In the genomic region with DNA sequence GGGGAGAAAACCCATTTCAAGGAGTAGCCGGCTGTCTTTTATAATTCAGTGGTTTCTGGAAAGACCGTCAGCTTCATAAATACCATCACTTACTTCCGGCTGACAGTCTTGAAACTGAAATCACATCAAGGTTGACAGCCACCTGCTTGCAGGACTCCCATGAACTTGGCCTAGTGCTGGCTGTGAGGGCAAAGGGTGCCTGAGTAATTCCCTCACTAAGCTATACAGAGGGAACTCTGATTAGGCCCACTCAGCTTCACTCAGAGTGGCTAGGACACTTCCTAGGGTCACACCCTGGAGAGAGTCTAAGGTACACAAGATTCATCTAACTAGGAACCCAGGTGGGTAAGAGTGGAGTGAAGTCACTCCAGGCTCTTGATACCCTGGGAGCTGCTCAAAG, we compare ENCODE assay signal across 9 mouse cellular contexts. TPM values are rescaled to one million over a fixed set of nuclear protein-coding genes. Genes with fewer than 3 reads are reported as not detected.
DNase-seq lines count a peak whose midpoint lies in the region; ATAC-seq and TF ChIP-seq lines count a peak whose summit lies in the region.
"Had no signal": no experiment of that assay in that cellular context is flagged by ENCODE, and none has a peak within 500 bp of the region (broad histone marks: within the 10 kb centered on the region; RNA-seq: fewer than 3 reads in every experiment).

No protein-coding gene starts in this region.

- ATAC-seq in heart, embryonic 16.5 days (replicated peaks; ENCODE audit: extremely low read depth, insufficient read depth, low FRiP score): no peak
- ATAC-seq: hindbrain, postnatal 0 days had no signal

- no peak for TF ChIP-seq POLR2A in myocyte (IDR thresholded peaks at IDR 0.05; ENCODE audit: insufficient read length, low read depth)

- intact Hi-C loops in heart, postnatal 25 days (cut with DNase I): loop anchor here (5.0 kb wide), 1 partner anchor 38 kb away; no protein-coding TSS in a partner anchor

- H3K4me2 ChIP-seq in heart, embryonic 16.5 days (ENCODE audit: low read depth, low read length): peak overlapping the region; percentile 99
- peak overlapping the region; percentile 50 for H3K4me2 ChIP-seq in myocyte (ENCODE audit: low read depth)

- no peaks in the 10 kb centered on the region for H3K27me3 ChIP-seq in heart, embryonic 16.5 days (ENCODE audit: control insufficient read depth, insufficient read depth, low read length)
- H3K27me3 ChIP-seq in myocyte (ENCODE audit: control insufficient read depth, insufficient read depth, insufficient read length): peaks cover 49% of the 10 kb centered on the region

- no peak overlapping the region for H3ac ChIP-seq in myocyte (ENCODE audit: control insufficient read depth, insufficient read length)

- peaks cover 30% of the 10 kb centered on the region for H3K4me1 ChIP-seq in heart, embryonic 16.5 days (ENCODE audit: control insufficient read depth, insufficient read depth, low read length)
- H3K4me1 ChIP-seq in brown adipose tissue, adult 24 weeks (ENCODE audit: control insufficient read depth, insufficient read depth, insufficient read length, low read length): peaks cover 18% of the 10 kb centered on the region

- H3K4me3 ChIP-seq in heart, embryonic 16.5 days (ENCODE audit: low read length): peak overlapping the region; percentile 75
- H3K4me3 ChIP-seq in brown adipose tissue, adult 24 weeks (ENCODE audit: insufficient read depth, low read depth, low read length): 0 out of 2 replicates have a peak overlapping the region, but pooled peaks have one; percentile 7
- no peak overlapping the region for H3K4me3 ChIP-seq in myocyte

- WGBS in heart, embryonic 16.5 days: 36% methylated on average over 3 of the region's 3 CpGs

- no peak for DNase-seq in heart, postnatal 25 days (ENCODE audit: low spot score)
- peak; percentile 65 for DNase-seq in CD4-positive, CD25-positive, alpha-beta regulatory T cell, adult 2 months (ENCODE audit: low read depth, low spot score)
- DNase-seq in cerebellum, postnatal 36 days: no peak
- DNase-seq in adrenal gland, adult 8-10 months: no peak
- DNase-seq in left cerebral cortex, adult 9 months (ENCODE audit: low spot score in 2 of 2): no peak

- peak overlapping the region; percentile 58 for H3K9ac ChIP-seq in heart, embryonic 16.5 days (ENCODE audit: low read length)

- no peaks in the 10 kb centered on the region for H3K79me2 ChIP-seq in myocyte (ENCODE audit: control insufficient read depth, insufficient read depth)

- H3K36me3 ChIP-seq in heart, embryonic 16.5 days (ENCODE audit: control insufficient read depth, insufficient read depth): no peaks in the 10 kb centered on the region
- no peaks in the 10 kb centered on the region for H3K36me3 ChIP-seq in myocyte (ENCODE audit: control insufficient read depth, insufficient read depth)

- peak overlapping the region; percentile 86 for H3K27ac ChIP-seq in heart, embryonic 16.5 days (ENCODE audit: low read length)
- H3K27ac ChIP-seq in brown adipose tissue, adult 24 weeks (replicated peaks; ENCODE audit: low read depth, low read length): no peak overlapping the region
- H3K27ac ChIP-seq: hindbrain, postnatal 0 days had no signal

- H3K9me3 ChIP-seq in heart, embryonic 16.5 days (replicated peaks; ENCODE audit: control insufficient read depth, low read length): no peaks in the 10 kb centered on the region

TF ChIP-seq in myocyte, 11 proteins besides CTCF, POLR2A, EP300 and RAD21:
- TF ChIP-seq E2F4 (IDR thresholded peaks at IDR 0.05; ENCODE audit: insufficient read depth): no peak

RNA-seq across cellular contexts. Expression of a gene that starts 4.0 kb away (rescaled TPM):
- 27.6 and 30.1 TPM in 2 replicates for polyA plus RNA-seq in heart, embryonic 16.5 days (2015; fragmentation: Nextera tagmentation; extraction: Ambion mirVana)
- total RNA-seq in heart, postnatal 25 days (2021): 10 to 100 TPM; 20.0 TPM
- 0.24 and 1.0 TPM in 2 replicates for polyA plus RNA-seq in brown adipose tissue, adult 24 weeks (2012; ENCODE audit: insufficient read depth, insufficient read length, missing spikeins)
- 4.7 TPM for polyA plus RNA-seq in myocyte (2012; fragmentation: generic; extraction: Trizol)
- 1 to 10 TPM in 3 of 4 experiments, under 1 TPM in 1; 0.59 to 3.9 (median 2.6) TPM for total RNA-seq in adrenal gland, adult 8-10 months (2022)

RNA-seq across cellular contexts. Expression of a gene that starts 14.6 kb away (rescaled TPM):
- 19.7 and 21.4 TPM in 2 replicates for polyA plus RNA-seq in heart, embryonic 16.5 days (2015; fragmentation: Nextera tagmentation; extraction: Ambion mirVana)
- total RNA-seq in heart, postnatal 25 days (2021): 10 to 100 TPM; 31.8 to 33.7 TPM
- 4.1 and 4.6 TPM in 2 replicates for polyA plus RNA-seq in brown adipose tissue, adult 24 weeks (2012; ENCODE audit: insufficient read depth, insufficient read length, missing spikeins)
- polyA plus RNA-seq in myocyte (2012; fragmentation: generic; extraction: Trizol): 60.6 TPM
- total RNA-seq in adrenal gland, adult 8-10 months (2022): 1 to 10 TPM; 5.5 to 9.0 (median 6.5) TPM
